Mouse (Mus musculus) forebrain, embryonic 15.5 days (tissue): Measurements from ENCODE around the gene Loxl3. TPM values are rescaled to one million over a fixed set of nuclear protein-coding genes. Genes with fewer than 3 reads are reported as not detected.

Source experiments
- ATAC-seq: fragments of 200-750 bp; cut with Nextera tagmentation; replicated peaks from 2 replicates; pipeline ENCODE4 v1.8.0; 2017; ENCODE audit warnings: mild to moderate bottlenecking, moderate TSS enrichment, moderate library complexity
- H3K27ac ChIP-seq: fragments of 300-500 bp; sonication (generic); replicated peaks from 2 replicates; pipeline ENCODE4 v1.5.1; 2015; ENCODE audit warnings: mild to moderate bottlenecking, inconsistent platforms
- H3K27me3 ChIP-seq: fragments of 300-500 bp; sonication (generic); 2 replicates; pipeline ENCODE4 v1.6.1; 2015; ENCODE audit warnings: inconsistent platforms
- H3K36me3 ChIP-seq: fragments of 300-500 bp; sonication (generic); 2 replicates; pipeline ENCODE4 v1.6.1; 2015; ENCODE audit warnings: mild to moderate bottlenecking, inconsistent platforms
- H3K4me1 ChIP-seq: fragments of 300-500 bp; sonication (generic); 2 replicates; pipeline ENCODE4 v1.6.1; 2015; ENCODE audit warnings: inconsistent platforms
- H3K4me2 ChIP-seq: fragments of 300-500 bp; sonication (generic); replicated peaks from 2 replicates; pipeline ENCODE4 v1.6.1; 2015; ENCODE audit warnings: mild to moderate bottlenecking, inconsistent platforms
- H3K4me3 ChIP-seq: fragments of 300-500 bp; sonication (generic); 2 replicates; pipeline ENCODE4 v1.5.1; 2015; ENCODE audit warnings: mild to moderate bottlenecking, inconsistent platforms
- H3K9ac ChIP-seq: fragments of 300-500 bp; sonication (generic); replicated peaks from 2 replicates; pipeline ENCODE4 v1.6.1; 2015; ENCODE audit warnings: mild to moderate bottlenecking, inconsistent platforms
- H3K9me3 ChIP-seq: fragments of 300-500 bp; sonication (generic); 2 replicates; pipeline ENCODE4 v1.6.1; 2016; ENCODE audit warnings: inconsistent platforms
- WGBS: fragments of 180-500 bp; shearing (Covaris S2); methylation state at CpG from one replicate; pipeline ENCODE4 v1.1.7; 2015; ENCODE audit warnings: mixed read lengths; 5-methylcytosine and 5-hydroxymethylcytosine counted together
- polyA plus RNA-seq: library from polyadenylated mRNA; unstranded; fragments of >200 nt; fragmentation: Nextera tagmentation; extraction: Ambion mirVana; gene quantifications from 2 replicates; pipeline ENCODE4 v1.2.1, GENCODE M21; 2015

The Loxl3 gene
- 4.7 and 6.3 TPM in 2 replicates for polyA plus RNA-seq

- Histone ChIP-seq H3K27me3 (peaks cover 26% of the 10 kb centered on the region; the same call in 1 of the 2 replicates), H3K9me3 (no peaks in the 10 kb centered on the region), H3K9ac (peak within 1 kb of the TSS; percentile 51), H3K36me3 (no peaks in the 10 kb centered on the region), H3K4me1 (peaks cover 32% of the 10 kb centered on the region), H3K4me2 (peak within 1 kb of the TSS; percentile 94), H3K27ac (peak within 1 kb of the TSS; percentile 52), H3K4me3 (peak within 1 kb of the TSS; percentile 55)
- WGBS: under 1% methylated on average over 51 of the region's 51 CpGs
- peak; percentile 70 for ATAC-seq
These were observed at the start of gene Loxl3, which contains the start of gene Dok1 for GRCm38 (mm10) chr6:83033249-83034185. Gene Loxl3, plus strand, starts transcription at chr6:83034173. Gene Dok1, minus strand, starts transcription at chr6:83033471.

- H3K27ac ChIP-seq: no peak overlapping the region
- ATAC-seq: no peak
- H3K4me2 ChIP-seq: no peak overlapping the region
- 37% methylated on average over 9 of the region's 9 CpGs for WGBS
- H3K27me3 ChIP-seq: no peaks in the 10 kb centered on the region
- H3K36me3 ChIP-seq: no peaks in the 10 kb centered on the region
- 0 out of 2 replicates have a peak, but pooled peaks cover 3% of the 10 kb centered on the region for H3K4me1 ChIP-seq
- H3K4me3 ChIP-seq: no peak overlapping the region
- H3K9ac ChIP-seq: no peak overlapping the region
- no peaks in the 10 kb centered on the region for H3K9me3 ChIP-seq
These were observed 46.5 kb upstream of the Loxl3 start for GRCm38 (mm10) chr6:82987411-82987971.

- Histone ChIP-seq H3K27me3 (0 out of 2 replicates have a peak, but pooled peaks cover 3% of the 10 kb centered on the region), H3K27ac (no peak overlapping the region), H3K36me3 (no peaks in the 10 kb centered on the region), H3K4me3 (no peak overlapping the region), H3K9ac (no peak overlapping the region), H3K4me1 (0 out of 2 replicates have a peak, but pooled peaks cover 4% of the 10 kb centered on the region), H3K4me2 (no peak overlapping the region), H3K9me3 (no peaks in the 10 kb centered on the region)
- WGBS: 41% methylated on average over 1 of the region's 1 CpGs
- ATAC-seq: no peak
These were observed 40.3 kb upstream of the Loxl3 start for GRCm38 (mm10) chr6:82993696-82994095.

GRCm38 (mm10) chr6:82994372-82994771 is 39.6 kb upstream of the Loxl3 start:
- 0 out of 2 replicates have a peak, but pooled peaks cover 4% of the 10 kb centered on the region for H3K4me1 ChIP-seq
- no peak overlapping the region for H3K4me3 ChIP-seq
- no peak overlapping the region for H3K4me2 ChIP-seq
- H3K9ac ChIP-seq: no peak overlapping the region
- ATAC-seq: no peak
- 78% methylated on average over 7 of the region's 7 CpGs for WGBS
- 0 out of 2 replicates have a peak, but pooled peaks cover 3% of the 10 kb centered on the region for H3K27me3 ChIP-seq
- H3K27ac ChIP-seq: no peak overlapping the region
- H3K9me3 ChIP-seq: no peaks in the 10 kb centered on the region
- H3K36me3 ChIP-seq: no peaks in the 10 kb centered on the region

GRCm38 (mm10) chr6:82996740-82997315 is 37.1 kb upstream of the Loxl3 start:
- Histone ChIP-seq H3K4me1 (0 out of 2 replicates have a peak, but pooled peaks cover 4% of the 10 kb centered on the region), H3K4me2 (peak overlapping the region; percentile 28), H3K4me3 (no peak overlapping the region; the same call in 1 of the 2 replicates), H3K9me3 (no peaks in the 10 kb centered on the region), H3K36me3 (no peaks in the 10 kb centered on the region), H3K27ac (no peak overlapping the region), H3K9ac (no peak overlapping the region), H3K27me3 (0 out of 2 replicates have a peak, but pooled peaks cover 3% of the 10 kb centered on the region)
- WGBS: 12% methylated on average over 11 of the region's 11 CpGs
- ATAC-seq: peak; percentile 97

GRCm38 (mm10) chr6:82997511-82998102 is 36.4 kb upstream of the Loxl3 start:
- Histone ChIP-seq H3K4me2 (no peak overlapping the region), H3K27me3 (0 out of 2 replicates have a peak, but pooled peaks cover 3% of the 10 kb centered on the region), H3K9ac (no peak overlapping the region), H3K4me1 (0 out of 2 replicates have a peak, but pooled peaks cover 4% of the 10 kb centered on the region), H3K4me3 (no peak overlapping the region), H3K27ac (no peak overlapping the region), H3K36me3 (no peaks in the 10 kb centered on the region), H3K9me3 (no peaks in the 10 kb centered on the region)
- 32% methylated on average over 7 of the region's 7 CpGs for WGBS
- ATAC-seq: no peak; the same call in 1 of the 2 replicates

- 0 out of 2 replicates have a peak, but pooled peaks cover 4% of the 10 kb centered on the region for H3K4me1 ChIP-seq
- H3K27ac ChIP-seq: no peak overlapping the region
- WGBS: 63% methylated on average over 4 of the region's 4 CpGs
- no peak overlapping the region for H3K4me3 ChIP-seq
- H3K9ac ChIP-seq: no peak overlapping the region
- no peaks in the 10 kb centered on the region for H3K9me3 ChIP-seq
- no peaks in the 10 kb centered on the region for H3K36me3 ChIP-seq
- no peak for ATAC-seq
- H3K27me3 ChIP-seq: 0 out of 2 replicates have a peak, but pooled peaks cover 3% of the 10 kb centered on the region
- H3K4me2 ChIP-seq: no peak overlapping the region
These were observed 35.6 kb upstream of the Loxl3 start for GRCm38 (mm10) chr6:82998326-82998725.

- 60% methylated on average over 8 of the region's 8 CpGs for WGBS
- no peak overlapping the region for H3K4me3 ChIP-seq
- H3K27ac ChIP-seq: no peak overlapping the region
- H3K9me3 ChIP-seq: no peaks in the 10 kb centered on the region
- H3K27me3 ChIP-seq: 0 out of 2 replicates have a peak, but pooled peaks cover 3% of the 10 kb centered on the region
- no peak overlapping the region for H3K9ac ChIP-seq
- no peak for ATAC-seq
- H3K4me2 ChIP-seq: no peak overlapping the region
- H3K36me3 ChIP-seq: no peaks in the 10 kb centered on the region
- 0 out of 2 replicates have a peak, but pooled peaks cover 4% of the 10 kb centered on the region for H3K4me1 ChIP-seq
These were observed 34.0 kb upstream of the Loxl3 start for GRCm38 (mm10) chr6:82999986-83000385.

GRCm38 (mm10) chr6:83003082-83003481 is 30.9 kb upstream of the Loxl3 start:
- no peak for ATAC-seq
- Histone ChIP-seq H3K9me3 (no peaks in the 10 kb centered on the region), H3K4me3 (no peak overlapping the region), H3K27ac (no peak overlapping the region), H3K27me3 (no peaks in the 10 kb centered on the region), H3K4me2 (no peak overlapping the region), H3K36me3 (no peaks in the 10 kb centered on the region), H3K9ac (no peak overlapping the region), H3K4me1 (no peaks in the 10 kb centered on the region)
- 94% methylated on average over 1 of the region's 1 CpGs for WGBS

- H3K36me3 ChIP-seq: no peaks in the 10 kb centered on the region
- H3K4me1 ChIP-seq: no peaks in the 10 kb centered on the region
- H3K27me3 ChIP-seq: no peaks in the 10 kb centered on the region
- 86% methylated on average over 5 of the region's 5 CpGs for WGBS
- H3K4me3 ChIP-seq: no peak overlapping the region
- no peak overlapping the region for H3K9ac ChIP-seq
- H3K9me3 ChIP-seq: no peaks in the 10 kb centered on the region
- no peak overlapping the region for H3K27ac ChIP-seq
- H3K4me2 ChIP-seq: no peak overlapping the region
- no peak for ATAC-seq
These were observed 30.1 kb upstream of the Loxl3 start for GRCm38 (mm10) chr6:83003850-83004249.

GRCm38 (mm10) chr6:83004309-83004708 is 29.7 kb upstream of the Loxl3 start:
- H3K9me3 ChIP-seq: no peaks in the 10 kb centered on the region
- no peaks in the 10 kb centered on the region for H3K4me1 ChIP-seq
- ATAC-seq: no peak
- WGBS: 81% methylated on average over 2 of the region's 2 CpGs
- H3K4me3 ChIP-seq: no peak overlapping the region
- H3K9ac ChIP-seq: no peak overlapping the region
- no peaks in the 10 kb centered on the region for H3K36me3 ChIP-seq
- H3K27ac ChIP-seq: no peak overlapping the region
- H3K4me2 ChIP-seq: no peak overlapping the region
- no peaks in the 10 kb centered on the region for H3K27me3 ChIP-seq
